Mouse (Mus musculus) MN1 (cell line): ENCODE data around the gene Kdm4b.
A peak's percentile ranks its signal among the peaks of the same experiment; 100 is the strongest.

ENCODE experiments used
- DNase-seq: peaks from one replicate; pipeline ENCODE4 v3.0.0-alpha.2; 2016; ENCODE audit warnings: low spot score

The Kdm4b gene

DNA sequence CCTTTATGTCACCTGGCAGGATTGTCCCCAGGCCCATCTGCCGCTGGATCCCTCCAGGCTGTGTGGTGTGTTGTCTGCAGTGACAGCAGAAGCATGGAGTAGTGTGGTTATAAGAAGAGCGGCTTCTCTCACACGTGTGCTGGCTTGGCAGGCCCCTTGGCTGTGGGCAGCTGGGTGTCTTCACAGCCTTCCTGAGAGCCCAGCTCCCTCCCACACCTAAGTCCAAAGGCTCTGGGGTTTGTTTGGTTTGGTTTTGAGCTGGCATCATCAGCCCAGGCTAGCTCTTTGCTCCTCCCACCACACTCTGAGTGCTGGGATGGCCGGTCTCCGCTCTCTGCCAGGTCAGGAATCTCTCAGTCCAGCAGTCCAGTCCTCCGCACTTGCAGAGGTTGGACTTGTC is 67.4 kb downstream of the Kdm4b start:
- no peak for DNase-seq

DNA sequence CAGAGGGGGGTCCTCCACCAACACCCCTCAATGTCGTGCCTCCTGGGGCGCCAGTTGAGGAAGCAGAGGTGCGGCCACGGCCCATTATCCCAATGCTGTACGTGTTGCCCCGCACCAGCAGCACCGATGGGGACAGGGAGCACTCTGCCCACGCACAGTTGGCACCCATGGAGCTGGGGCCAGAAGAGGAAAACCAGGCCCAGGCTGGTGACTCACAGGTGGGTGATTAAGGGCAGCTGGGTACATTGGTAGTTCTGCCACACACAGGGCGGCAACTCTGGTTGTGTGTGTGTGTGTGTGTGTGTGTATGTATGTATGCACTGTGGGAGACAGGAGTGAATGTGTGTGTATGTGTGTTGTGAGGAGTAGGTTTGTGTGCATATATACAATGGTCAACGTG is 68.0 kb downstream of the Kdm4b start:
- DNase-seq, result peak; percentile 62

DNA sequence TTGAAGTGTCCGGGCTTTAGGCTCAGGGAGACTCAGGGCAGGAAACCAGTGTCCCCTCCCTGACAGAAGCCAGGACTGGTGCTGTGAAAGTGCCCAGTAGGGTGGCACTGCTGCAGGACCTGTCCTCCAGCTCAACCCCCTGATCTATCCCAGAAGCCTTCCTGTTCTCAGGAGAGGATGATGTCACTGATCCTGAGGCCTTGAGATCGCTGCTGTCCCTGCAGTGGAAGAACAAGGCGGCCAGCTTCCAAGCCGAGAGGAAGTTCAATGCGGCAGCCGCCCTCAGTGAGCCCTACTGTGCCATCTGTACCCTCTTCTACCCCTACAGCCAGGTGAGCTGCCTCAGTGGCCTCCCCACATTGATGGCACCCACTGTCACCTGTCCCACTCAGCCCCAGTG is 70.2 kb downstream of the Kdm4b start:
- DNase-seq, result no peak

DNA sequence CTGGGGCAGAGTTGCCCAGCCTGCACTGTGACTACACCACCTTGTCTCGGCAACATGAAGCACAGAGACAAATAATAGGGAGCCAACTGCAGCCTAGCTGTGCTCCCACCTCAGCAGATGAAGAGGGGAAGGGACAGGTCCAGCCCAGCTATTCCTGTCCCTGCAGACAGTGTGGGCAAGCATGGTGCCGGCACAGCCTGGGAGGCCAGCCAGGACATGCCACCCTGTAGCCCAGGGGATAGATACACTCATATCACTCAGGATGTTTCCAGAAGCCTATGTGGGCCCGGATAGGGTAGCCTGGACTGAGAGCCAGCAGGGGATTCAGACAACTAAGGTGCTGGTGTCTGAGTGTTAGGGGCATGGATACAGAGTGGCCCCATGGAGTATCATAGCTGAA is 74.4 kb downstream of the Kdm4b start:
- DNase-seq, result no peak

DNA sequence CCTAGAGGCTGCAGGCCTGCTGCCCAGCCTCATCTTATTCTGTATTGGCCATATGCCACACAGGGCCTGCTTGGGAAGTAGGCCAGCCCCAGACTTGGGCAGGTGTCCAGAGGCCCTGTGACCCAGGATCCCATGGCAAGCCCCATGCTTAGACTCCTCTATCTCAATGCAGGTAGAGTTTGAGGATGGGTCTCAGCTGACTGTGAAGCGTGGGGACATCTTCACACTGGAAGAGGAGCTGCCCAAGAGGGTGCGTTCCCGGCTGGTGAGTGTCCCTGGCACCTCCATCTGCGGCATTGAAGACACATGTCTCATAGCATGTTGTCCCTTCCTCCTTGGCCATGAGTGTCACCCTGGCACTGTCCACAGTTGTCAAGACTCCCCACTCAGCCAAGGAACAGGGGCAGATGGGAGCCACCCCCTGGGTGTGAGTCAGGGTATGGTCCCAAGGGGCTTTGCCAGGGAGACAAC is 75.2 kb downstream of the Kdm4b start:
- DNase-seq, result peak; percentile 87

DNA sequence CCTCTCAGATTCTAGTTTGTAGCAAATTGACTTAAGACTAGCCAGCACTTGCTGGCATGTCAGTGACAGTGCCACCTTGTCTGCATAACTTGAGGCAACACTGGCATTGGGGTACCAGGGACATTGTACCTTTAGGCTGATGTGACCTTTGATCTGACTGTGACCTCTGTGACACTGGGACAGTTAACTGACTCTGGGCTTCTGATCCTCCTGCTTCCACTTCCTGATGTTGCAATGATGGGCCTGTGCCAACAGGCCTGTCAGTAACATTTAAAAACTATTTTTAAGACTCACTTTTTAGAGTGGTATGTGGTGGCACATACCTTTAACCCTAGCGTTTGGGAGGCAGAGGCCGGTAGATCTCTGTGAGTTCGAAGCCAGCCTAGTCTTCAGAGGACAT is 79.5 kb downstream of the Kdm4b start:
- no peak for DNase-seq

DNA sequence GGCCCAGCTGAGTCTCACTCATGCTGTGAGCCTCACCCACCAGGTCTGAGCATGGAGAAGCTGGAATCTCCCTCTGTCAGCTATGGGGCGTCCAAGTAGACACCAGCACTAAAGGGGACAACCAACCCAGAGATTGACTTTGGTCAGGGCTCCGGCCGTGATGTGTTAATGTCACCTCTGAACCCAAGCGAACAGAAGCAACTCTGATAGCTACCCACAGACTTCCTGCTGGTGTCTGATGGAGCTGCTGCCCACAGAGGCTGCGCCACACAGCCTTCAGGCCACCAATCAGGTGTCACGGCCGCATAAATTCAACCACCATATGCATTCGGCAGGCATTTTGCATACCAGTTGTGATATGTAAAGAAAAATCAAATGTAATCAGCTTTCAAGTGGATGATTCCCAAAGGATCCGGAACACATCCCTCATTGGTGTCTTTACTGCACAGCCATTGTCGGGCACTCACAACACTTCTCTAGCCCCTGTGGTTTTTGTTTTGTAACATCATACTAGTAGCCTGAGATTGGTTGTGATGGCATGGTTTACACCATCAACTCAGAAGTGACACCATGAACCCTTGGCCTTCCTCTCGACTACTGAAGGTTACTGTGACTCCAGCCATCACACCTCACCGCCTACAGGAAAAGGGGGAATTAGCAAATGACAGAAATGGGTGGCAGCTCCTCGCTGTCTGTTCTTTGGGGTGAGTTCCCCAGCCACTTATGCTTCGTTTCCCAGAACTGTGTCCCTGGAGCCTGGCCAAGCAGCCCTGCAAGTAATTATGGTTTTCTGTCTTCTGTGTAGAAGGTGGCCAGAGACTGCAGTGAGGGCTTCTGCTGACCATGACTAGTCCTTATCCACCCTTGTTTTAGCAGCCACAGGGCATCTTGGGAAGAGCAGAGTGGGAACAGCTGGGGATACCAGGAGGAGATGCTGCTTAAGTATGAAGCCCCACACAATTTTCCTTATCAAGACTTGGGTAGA is 80.3 kb downstream of the Kdm4b start:
- peak; percentile 71 for DNase-seq

DNA sequence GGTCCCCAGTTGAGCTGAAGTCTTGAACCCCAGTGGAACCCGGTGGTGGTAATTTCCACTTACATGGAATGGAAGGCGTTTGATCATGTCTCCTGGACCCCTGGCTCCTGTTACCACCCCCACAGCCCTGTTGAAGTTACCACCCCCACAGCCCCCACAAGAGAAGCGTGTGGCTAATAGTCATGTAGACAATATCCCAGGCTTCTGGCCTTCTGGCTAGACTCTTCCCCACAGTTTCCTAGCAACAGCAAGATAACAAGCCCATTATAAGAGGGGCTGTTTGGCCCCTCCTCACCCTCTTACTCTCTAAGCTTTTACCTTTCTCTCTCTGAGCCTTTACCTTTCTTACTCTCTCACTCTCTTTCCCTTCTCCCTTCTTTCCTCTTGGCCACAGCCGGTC is 81.0 kb downstream of the Kdm4b start:
- peak; percentile 61 for DNase-seq

DNA sequence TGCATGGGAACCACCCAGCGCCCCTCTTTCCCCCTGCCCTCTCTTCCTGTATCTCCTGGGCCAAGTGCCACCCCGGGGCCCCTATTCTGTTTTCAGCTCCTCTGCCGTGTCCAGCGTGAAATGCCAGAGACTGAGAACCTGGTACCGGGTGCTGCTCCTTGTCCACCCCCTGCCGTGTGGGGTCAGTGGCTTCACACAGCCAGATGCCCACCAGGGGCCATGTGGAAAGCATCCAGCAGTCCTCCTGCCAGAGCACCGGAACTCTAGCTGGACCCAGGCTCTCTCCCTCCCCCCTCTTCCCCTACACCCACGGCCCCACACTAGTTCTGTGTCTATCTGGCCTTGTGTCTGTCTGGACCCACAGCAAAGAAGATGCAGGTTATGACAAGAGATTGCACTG is 81.5 kb downstream of the Kdm4b start:
- peak; percentile 92 for DNase-seq

DNA sequence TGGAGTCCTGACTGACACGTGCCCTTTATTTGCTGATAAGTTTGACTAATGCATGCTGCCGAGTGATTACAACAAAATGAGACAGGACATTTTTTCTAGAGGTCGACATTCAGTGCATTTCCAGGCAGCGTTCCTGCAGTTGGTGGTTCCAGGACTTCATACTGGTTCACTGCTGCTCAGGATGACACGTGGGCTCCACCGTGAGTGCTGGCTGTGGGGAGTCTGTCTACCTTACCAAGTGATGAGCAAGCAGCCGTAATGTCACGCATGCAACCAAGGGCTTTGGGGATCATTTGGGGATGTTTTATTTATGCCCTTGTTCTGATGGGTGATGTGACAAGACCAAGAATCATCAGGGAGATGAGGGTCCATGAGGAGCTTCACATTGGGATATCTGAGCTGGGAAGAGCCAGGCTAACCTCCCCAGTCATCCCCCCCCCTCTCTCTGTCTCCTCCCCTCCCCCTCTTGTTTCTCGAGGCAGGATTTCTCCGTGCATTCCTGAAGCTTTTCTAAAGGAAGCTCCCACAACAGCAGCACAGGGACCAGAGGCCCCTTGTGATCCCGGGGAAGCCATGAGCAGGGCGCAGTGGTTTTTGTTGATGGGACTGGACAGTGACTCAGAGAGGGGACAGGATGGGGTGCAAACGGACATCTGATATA is 83.2 kb downstream of the Kdm4b start:
- peak; percentile 29 for DNase-seq

DNA sequence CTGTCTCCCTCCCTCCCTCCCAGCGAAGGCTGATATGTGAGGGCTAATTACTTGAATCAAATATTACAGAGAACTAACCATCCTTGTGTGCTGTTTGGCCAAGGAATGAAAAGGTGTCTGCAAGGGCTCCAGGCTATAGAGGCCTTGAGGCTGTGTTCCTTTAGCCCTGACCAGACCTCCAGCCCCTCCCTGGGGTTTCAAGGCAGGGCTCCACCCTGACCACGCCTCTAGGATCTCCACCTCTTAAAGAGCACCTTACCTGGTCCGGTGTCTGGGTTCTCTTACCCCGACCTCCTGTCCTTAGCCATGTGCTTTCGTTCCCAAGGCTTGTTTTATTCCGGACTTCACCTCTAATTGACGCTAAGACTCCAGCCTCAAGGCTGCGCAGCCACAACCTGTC is 83.9 kb downstream of the Kdm4b start:
- peak; percentile 65 for DNase-seq

DNA sequence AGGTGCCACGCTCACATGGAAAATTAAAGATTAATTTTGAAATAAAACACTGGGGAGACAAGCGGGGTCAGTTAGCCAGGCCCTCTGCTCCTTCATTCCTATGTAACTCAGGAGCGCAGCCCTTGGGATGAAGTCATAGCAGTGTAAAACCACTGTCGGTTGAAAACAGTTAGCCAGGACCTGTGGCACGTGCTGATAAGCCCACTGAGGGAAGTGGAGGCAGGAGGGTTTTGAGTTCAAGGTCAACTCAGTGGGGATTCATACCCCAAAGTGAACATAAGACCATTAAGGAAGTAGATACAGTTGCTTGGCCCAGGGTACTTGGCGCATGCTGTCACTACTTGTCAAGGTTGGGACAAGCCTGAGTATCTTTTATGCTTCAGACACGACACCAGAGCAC is 85.6 kb downstream of the Kdm4b start:
- no peak for DNase-seq

DNA sequence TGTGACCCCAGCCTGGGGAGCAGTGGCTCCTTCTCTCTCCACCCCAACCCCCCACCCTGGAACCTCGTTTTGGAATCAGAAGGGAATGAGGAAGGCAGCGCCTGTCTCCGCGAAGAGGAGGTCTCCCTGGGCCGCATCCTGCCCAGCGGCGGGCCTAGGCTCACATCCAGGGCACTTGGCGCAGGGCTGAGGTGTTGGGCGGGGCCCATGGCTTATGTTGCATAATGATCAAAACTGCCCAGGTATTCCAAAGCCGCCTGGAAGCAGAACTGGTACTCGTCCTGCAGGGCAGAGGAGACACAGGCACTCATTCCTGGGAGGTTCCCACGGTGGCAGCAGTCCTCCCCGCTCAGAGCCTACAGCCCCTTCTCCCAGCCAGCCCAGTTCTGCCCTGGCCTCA is 87.3 kb downstream of the Kdm4b start:
- DNase-seq, result no peak

DNA sequence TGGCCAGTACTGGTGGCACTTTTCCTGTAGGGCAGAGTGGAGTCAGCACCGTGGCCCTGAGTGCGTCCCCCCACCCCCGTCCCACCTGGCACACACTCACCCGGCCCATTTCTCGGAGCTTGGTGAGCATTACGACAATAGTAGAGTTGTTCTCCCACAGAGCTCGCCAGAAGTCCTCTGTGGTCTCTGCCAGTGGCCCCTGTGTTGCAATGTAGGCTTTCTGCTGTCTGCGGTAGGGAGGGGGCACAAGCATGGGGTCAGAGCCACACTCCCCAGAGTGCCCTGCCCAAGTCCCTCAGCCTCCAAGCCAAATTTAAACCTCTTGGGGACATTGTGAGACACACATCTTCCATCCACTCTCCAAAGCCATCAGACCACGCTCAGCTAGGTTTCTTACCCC is 88.9 kb downstream of the Kdm4b start:
- no peak for DNase-seq

DNA sequence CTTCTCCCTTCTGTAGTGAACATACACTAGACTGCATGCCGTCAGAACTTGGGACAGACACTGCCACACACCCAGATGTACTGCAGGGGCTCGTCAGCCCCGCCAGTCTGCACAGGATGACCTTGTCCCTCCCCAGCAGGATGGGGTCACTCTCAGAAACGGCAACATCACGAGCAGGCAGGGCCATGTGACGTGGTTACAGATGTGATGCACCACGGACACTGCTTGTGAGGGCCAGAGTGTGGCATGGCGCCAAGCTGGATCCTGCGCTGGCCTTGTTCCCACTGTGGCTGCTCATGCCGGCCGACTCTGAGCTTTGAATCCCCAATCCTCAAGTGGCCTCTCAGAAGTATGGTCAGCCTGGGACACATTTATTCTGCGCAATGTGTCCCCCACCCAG is 92.4 kb downstream of the Kdm4b start:
- peak; percentile 67 for DNase-seq

DNA sequence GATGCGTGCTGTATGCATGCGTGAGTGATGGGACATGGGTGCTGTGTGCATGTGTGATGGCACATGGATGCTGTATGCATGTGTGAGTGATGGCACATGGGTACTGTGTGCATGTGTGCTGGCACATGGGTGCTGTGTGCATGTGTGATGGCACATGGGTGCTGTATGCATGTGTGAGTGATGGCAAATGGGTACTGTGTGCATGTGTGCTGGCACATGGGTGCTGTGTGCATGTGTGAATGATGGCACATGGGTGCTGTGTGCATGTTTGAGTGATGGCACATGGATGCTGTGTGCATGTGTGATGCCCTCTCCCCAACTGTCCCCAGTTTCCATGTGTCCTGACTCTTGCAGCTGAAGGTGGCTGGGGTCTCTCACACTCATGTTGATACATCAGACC is 94.2 kb downstream of the Kdm4b start:
- no peak for DNase-seq

DNA sequence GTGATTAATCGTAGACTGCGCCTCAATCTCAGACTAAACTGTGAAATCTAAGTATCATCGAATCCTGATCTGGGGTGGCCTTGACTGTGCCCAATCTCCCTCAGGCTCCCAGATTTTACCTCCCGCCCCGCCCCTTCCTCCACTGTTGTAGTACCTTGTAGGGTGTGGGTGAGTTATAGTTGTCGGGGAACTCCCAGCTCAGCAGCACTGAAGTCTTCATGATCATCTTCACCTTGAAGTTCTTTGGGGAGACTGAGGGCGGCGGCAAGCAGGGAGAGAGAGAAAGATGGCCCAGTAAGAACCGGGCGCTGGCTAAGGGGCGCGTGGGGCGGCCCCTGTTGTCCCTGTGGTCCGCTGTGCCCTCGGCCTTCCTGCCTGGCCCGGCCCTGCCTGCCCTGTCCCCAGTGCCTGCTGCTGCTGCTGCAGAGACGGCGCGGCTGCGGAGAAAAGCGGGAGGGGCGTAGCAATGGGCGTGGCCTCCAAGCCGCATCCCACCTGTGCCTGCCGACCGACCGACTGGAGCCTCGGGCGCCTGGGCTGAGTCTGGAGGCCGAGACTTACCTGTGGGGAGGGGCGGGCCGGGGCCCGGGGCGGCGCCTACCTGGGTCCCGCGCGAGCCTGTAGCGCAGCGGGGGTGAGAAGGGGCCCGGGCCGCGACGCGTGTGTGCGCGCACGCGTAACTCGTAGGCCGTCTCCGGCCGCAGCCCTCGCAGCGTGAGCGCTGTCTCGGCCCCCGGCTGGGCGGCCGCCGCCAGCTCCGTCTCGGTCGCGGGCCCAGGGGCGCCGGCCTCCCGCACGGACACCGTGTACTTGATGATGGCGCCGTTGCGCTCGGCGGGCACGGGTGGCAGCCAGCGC is 99.1 kb downstream of the Kdm4b start:
- DNase-seq, result no peak

DNA sequence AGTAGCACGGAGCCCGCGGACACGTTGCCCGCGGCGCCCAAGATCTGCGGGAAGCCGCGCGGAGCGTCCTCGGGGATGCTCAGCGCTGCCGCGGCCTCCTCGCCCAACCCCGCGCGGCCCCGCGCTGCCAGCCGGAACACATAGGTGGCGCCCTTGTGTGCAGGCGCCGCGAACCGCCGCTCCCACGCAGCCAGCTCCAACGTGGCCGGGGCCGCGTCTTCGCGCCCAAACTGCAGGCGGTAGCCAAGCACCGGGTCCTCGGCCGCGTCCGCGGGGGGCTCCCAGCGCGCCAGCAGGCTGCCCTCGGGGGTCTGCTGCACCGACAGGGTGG is 99.7 kb downstream of the Kdm4b start:
- no peak for DNase-seq

DNA sequence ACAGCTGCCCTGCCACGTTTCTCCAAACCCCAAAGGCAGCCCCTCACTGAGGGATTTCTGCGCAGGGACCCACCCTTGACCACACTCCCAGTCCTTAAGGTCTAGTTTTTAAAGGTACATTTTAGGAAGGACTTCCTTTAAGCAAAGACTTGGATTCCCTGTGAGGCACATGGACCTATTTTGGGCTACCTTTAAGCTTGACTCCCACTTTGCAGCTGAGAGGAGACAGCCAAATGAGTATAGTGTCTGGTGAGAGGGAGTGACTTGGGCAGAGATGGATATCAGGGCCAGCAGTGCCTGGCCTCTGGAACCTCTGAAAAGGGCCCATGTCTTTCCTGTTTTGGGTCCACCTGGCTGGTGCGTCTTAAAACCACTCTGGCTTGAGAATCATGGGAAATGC is 100.1 kb downstream of the Kdm4b start:
- DNase-seq, result no peak

DNA sequence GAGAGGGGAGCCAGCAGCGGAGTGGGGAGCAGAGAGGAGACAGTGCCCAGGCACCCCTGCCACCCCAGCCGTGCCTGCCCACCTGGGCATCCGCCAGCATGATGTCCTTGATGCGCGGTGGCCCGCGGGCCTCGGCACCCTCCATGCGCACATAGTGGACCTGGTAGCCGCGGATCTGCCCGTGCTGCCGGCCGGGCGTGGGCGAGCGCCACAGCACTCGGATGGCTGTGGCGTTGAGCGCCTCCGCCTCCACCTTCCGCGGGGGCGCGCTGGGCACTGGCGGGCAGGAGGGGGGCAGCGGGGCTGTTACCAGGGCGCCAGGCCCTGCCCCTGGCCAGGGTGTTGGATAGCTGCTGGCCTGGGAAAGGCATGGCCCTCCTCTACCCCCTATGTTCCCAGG is 102.0 kb downstream of the Kdm4b start:
- no peak for DNase-seq

DNA sequence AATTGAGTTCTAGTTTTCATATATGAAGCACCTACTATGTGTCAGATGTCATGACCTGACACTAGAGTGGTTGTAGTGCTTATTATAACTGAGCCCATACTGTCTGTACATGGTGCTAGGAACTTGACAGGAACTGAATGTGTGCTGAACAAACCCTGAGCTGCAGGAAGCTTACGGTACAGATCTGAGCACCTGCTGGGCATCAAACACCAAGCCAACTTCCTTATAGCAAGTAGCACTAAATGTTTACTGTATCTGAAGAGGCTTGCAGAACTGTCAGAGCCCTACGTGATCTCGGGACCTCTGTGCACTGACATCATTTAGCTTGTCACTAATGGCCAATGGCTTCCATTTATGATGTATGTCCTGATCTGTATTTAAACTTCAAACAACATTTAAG is 105.7 kb downstream of the Kdm4b start:
- DNase-seq, result no peak

DNA sequence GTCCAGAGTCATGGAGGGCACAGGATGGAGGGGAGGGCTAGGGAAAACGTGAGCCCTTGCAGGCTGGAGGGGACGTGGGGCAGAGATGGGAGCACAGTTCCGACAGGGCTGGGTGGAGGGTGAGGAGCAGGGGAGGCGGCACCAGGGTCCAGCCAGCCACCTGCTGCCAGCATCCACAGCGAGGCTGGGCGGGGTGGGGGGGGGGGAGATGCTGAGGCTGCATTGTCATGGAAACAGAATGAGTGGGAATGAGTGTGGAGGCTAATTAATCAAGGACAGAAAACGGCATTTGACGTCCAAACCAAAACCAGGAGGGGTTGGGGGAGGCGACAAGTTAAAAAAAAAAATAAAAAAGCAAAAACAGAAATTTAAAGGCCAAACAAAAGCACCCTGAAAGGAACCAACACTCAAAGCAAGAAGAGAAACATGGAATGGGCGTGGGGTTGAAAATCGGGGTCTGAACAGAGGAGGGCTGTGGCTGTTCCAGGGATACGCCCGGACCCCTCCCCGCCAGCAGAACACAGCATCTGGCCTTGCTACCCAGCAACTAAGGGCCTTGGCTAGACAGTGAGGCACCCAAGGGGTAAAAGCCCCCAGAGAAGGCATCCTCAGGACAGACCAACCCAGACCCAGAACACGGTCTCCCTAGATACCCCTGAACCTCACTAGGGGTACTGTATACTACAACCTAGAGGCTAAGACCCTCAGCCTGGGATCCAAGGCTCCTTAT is 114.0 kb downstream of the Kdm4b start:
- DNase-seq, result no peak
